Mouse (Mus musculus): ENCODE measurements around the gene Mbd3l1.

Mbd3l1 gene

DNA sequence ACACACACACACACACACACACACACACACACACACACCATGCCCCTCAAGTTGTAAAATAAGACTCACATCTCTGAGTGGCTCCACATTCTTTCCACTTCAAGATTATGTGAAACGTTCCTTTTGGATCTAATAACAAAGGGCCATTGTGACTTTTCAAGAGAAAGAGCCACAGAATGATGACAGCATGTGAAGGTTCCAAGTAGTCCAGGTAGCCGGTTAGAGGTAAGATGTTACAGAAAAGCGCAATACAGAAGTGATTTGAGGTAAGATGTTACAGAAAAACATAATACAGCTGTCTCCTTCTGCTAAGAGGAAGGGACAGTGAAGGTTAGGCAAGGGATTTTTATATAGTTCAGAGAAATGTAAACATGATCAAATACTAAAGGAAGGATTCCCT, at the start of gene Mbd3l1, which contains the start of gene Zfp558:
TSS of gene Mbd3l1 (plus strand) at position 192 of the 400 bp plus-strand sequence.
TSS of gene Zfp558 (minus strand) at position 101 of the 400 bp plus-strand sequence.
- no peak for DNase-seq

DNA sequence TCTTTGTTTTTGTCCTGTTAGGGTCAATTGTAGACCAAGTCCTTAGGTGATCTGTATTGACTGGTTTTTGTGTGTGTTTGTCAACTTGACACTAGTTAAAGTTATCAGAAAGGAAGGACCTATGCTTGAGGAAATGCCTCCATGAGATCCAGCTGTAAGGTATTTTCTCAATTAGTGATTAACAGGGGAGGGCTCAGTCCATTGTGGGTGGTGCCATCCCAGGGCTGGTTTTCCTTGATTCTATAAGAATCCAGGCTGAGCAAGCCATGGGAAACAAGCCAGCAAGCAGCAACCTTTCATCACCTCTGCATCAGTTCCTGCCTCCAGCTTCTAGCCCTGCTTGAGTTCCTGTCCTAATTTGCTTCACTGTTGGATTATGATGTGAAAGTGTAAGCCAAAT, 47.8 kb upstream of the Mbd3l1 start, which contains the start of gene Mbd3l2:
TSS of gene Mbd3l2 (plus strand) at position 301 of the 400 bp plus-strand sequence.
- DNase-seq: no peak

DNA sequence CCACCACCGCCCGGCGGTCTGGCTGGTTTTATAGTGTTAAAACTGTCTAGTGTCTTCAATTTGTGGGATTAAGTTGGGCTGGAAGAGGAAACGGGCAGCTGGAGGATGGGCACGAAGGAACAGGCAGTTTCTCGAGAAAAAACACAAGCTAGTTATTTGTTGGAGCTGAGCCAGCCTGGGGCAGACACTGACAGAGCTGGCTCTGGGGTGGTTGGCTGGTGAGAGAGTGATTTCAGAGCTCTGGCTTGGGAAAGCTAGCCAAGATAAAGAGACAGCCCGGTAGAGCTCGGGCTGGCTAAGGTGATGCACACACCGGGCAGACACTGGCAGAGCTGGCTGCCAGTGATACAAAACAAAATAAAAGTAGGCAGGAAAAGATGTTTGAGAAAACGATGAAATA, 46.5 kb upstream of the Mbd3l1 start:
- peak; percentile 73 to 75 for DNase-seq

DNA sequence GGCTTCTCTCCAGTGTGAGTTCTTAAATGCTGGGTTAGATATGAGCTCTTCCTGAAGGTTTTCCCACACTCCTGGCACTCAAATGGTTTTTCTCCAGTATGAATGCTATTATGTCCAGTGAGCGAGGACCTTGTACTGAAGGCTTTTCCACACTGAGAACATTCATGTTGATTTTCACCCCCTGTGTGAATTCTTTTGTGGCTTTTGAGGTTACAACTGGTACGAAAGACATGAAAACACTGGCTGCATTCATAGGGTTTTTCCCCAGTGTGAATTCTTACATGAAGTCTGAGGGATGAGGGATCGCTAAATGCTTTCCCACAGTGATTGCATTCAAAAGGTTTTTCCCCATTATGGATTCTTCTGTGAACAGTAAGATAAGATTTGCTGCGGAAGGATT, 21.6 kb upstream of the Mbd3l1 start:
- DNase-seq: no peak

DNA sequence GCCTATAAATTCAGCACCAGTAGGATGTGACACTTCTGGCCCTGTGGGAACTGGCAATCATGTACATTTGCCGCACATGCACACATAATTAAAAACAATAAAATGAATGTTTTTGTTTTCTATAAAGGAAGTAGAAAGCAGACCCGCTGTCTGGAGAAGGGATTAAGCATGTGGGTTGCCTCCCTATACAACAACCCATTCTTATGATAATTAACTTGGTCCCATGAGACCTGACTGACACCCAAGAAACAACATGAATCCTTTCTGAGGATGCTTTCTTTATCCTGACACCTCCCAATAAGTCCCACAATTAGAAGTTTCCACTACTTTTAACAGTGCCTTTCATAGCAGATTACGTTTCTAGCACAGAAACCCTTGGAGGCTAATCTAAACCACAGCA, 10.8 kb upstream of the Mbd3l1 start:
- DNase-seq: no peak

DNA sequence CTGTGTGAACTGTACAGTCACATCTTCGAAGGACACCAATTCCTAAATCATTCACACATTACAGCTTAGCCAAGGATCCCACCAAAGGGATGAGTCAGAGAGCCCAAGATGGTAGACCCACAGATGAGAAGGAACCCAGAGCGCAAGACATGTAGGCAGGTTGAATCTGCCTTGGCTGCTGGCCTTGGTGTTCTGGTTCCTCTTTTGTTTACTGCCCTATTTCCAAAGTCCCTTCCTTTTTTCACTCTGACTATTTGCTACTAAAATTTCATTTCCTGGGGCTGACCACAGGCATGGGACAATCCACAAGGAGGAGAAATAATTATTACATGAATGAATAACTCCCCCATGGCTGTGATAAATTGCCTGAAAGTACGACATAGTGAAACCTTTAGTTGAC, 10.2 kb upstream of the Mbd3l1 start:
- no peak for DNase-seq

DNA sequence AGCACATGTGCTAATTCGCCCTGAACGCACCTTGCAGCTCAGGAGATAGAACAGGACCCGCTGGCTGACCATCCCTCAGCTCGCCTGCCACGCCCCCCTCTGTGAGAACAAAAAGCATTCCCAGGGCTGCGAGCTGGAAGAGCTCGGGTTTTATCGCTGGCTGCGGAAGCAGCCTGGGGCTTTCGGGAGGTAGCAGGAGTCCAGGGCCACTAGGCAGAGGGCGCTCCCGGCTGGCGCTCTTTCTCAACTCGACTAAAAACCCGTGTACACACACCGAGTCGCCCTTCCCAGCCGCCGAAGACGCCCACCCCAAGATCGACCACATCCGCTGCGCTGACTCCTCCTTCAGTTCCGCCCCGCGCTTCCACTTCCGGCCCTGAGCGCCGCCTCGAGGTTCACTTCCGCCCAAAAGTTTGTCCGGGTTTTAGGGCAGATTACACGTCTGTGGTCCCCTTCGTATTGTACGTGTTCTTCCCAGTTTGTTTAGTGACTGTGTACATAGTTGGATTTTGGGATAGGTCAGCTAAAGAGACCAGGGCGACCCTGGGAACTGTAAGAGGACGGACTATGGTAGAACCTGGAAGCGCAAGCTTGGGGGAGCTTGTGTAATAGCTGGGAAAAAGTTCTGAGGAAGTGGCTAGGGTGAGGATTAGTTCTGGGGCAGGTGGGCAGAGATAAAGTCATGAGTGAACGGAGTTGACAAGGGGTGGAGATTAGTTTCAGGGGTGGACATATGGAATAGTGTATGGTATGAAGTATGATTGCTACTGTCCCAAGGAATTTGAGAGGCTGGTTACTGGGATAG, 4.6 kb upstream of the Mbd3l1 start:
- peak; percentile 73 to 75 for DNase-seq

DNA sequence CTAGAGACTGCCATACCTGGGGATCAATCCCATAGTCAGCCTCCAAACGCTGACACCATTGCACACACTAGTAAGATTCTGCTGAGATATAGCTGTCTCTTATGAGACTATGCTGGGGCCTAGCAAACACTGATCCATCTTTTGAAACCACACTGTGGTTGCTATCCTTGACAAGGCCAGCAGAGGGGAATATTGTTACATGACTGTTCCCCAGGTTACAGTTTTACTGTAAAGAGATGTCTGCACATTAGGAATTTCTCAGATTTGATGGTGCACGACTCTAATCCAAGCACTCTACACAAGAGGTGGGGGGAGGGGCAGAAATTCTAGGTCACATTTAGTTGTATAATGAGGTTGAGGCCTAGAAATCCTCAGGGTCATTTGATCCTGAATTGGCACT, 29.9 kb downstream of the Mbd3l1 start:
- DNase-seq: peak in 1 of 2 experiments; percentile 6

Data from cerebellum, postnatal 14 days (tissue).